In genomic region chr11:76253145-76253917, GRCm38 (mm10) we compare ENCODE assay signal across 1 mouse cellular context.
TF ChIP-seq lines count a peak whose summit lies in the region.

No protein-coding gene starts in this region.

TF ChIP-seq in C2C12, 6 proteins besides CTCF, POLR2A, EP300 and RAD21 (continued from another document):
- no peak for TF ChIP-seq FOSL1 (IDR thresholded peaks at IDR 0.05; ENCODE audit: insufficient read depth, low read length, poor library complexity, severe bottlenecking)
